Comparison of ENCODE assay signal across 16 mouse cellular contexts in the genomic region with DNA sequence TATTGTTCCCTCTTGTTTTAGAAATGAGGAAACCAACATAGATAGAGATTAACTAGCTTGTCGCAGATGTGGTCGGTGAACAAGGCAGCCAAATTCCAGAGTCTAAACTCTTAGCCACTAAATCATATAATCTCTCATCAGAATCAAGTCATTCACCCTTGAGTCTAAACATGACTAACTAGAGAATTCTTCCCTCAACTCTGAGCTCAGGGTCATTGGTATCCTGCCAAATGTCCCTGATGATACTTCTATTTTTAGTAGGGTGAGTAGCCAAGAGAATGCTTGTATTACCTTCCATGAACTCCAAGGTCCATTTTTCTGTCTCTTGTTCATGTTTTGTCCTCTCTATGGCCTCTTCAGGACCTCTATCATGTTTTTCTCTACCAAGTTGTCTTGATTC.
DNase-seq lines count a peak whose midpoint lies in the region; ATAC-seq and TF ChIP-seq lines count a peak whose summit lies in the region.
"Had no signal": no experiment of that assay in that cellular context is flagged by ENCODE, and none has a peak within 500 bp of the region (broad histone marks: within the 10 kb centered on the region; RNA-seq: fewer than 3 reads in every experiment).

No protein-coding gene starts in this region.

- H3K9me3 ChIP-seq in lung, postnatal 0 days (ENCODE audit: low read length): no peaks in the 10 kb centered on the region
- H3K9me3 ChIP-seq: forebrain, embryonic 10.5 days; intestine, embryonic 15.5 days; limb, embryonic 13.5 days; lung, embryonic 15.5 days; midbrain, embryonic 12.5 days had no signal

- intact Hi-C loops in heart, postnatal 25 days (cut with DNase I): no loop called here

- peak; percentile 36 for DNase-seq in heart, adult 8-10 months (ENCODE audit: low spot score)
- no peak for DNase-seq in heart, postnatal 25 days (ENCODE audit: low spot score)
- peak; percentile 31 for DNase-seq in lung, postnatal 0 days (ENCODE audit: low spot score)
- no peak for DNase-seq in lung, adult 2 months
- peak; percentile 67 for DNase-seq in adrenal gland, adult 8-10 months
- DNase-seq in kidney, postnatal 36 days: peak; percentile 60 to 64
- no peak for DNase-seq in frontal cortex, postnatal 14 days (ENCODE audit: low spot score in 2 of 2)
- DNase-seq in left cerebral cortex, adult 8-10 months (ENCODE audit: low spot score in 2 of 2): no peak
- DNase-seq: cerebellum, adult 2 months; layer of hippocampus, postnatal 36 days had no signal

- H3K4me2 ChIP-seq in lung, postnatal 0 days (replicated peaks; ENCODE audit: low read depth, low read length): no peak overlapping the region
- H3K4me2 ChIP-seq: intestine, embryonic 15.5 days; limb, embryonic 13.5 days; lung, embryonic 15.5 days; midbrain, embryonic 12.5 days had no signal

- H3K4me1 ChIP-seq in lung, postnatal 0 days (ENCODE audit: insufficient read depth, low read depth, low read length): no peaks in the 10 kb centered on the region
- H3K4me1 ChIP-seq in lung, adult 2 months (ENCODE audit: control insufficient read depth, insufficient read depth, low read length): no peaks in the 10 kb centered on the region
- H3K4me1 ChIP-seq: forebrain, embryonic 10.5 days; intestine, embryonic 15.5 days; limb, embryonic 13.5 days; midbrain, embryonic 12.5 days had no signal

- no peak for TF ChIP-seq EP300 in lung, postnatal 0 days (IDR thresholded peaks at IDR 0.05)

- no peak for TF ChIP-seq CTCF in lung, postnatal 0 days (IDR thresholded peaks at IDR 0.05)
- TF ChIP-seq CTCF in lung, adult 2 months (IDR thresholded peaks at IDR 0.05; ENCODE audit: insufficient read depth, low read length): no peak

- no peak for ATAC-seq in lung, postnatal 0 days
- ATAC-seq: intestine, embryonic 15.5 days had no signal

- H3K9ac ChIP-seq in lung, postnatal 0 days (replicated peaks; ENCODE audit: low read depth): no peak overlapping the region
- H3K9ac ChIP-seq: intestine, embryonic 15.5 days; limb, embryonic 13.5 days; lung, embryonic 15.5 days; midbrain, embryonic 12.5 days had no signal

- H3K4me3 ChIP-seq in lung, postnatal 0 days (ENCODE audit: low read depth, low read length): no peak overlapping the region
- no peak overlapping the region for H3K4me3 ChIP-seq in lung, adult 2 months (replicated peaks; ENCODE audit: extremely low read depth, low read depth, low read length)
- H3K4me3 ChIP-seq: forebrain, embryonic 10.5 days; intestine, embryonic 15.5 days; limb, embryonic 13.5 days; lung, embryonic 15.5 days; midbrain, embryonic 12.5 days had no signal

- TF ChIP-seq POLR2A in lung, adult 2 months (IDR thresholded peaks at IDR 0.05; ENCODE audit: borderline replicate concordance, extremely low read depth, low read depth, low read length): no peak

- H3K27me3 ChIP-seq in lung, postnatal 0 days (replicated peaks; ENCODE audit: insufficient read depth, low read length): no peaks in the 10 kb centered on the region
- H3K27me3 ChIP-seq: CH12.LX; intestine, embryonic 15.5 days; limb, embryonic 13.5 days; lung, embryonic 15.5 days; midbrain, embryonic 12.5 days had no signal

- 42% methylated on average over 2 of the region's 2 CpGs for WGBS in lung, postnatal 0 days
- WGBS in lung, adult 2 months: 36% methylated on average over 2 of the region's 2 CpGs

- H3K27ac ChIP-seq in lung, postnatal 0 days (ENCODE audit: low read length): no peak overlapping the region
- H3K27ac ChIP-seq: forebrain, embryonic 10.5 days; intestine, embryonic 15.5 days; limb, embryonic 13.5 days; lung, embryonic 15.5 days; midbrain, embryonic 12.5 days had no signal

- no peaks in the 10 kb centered on the region for H3K36me3 ChIP-seq in lung, postnatal 0 days (ENCODE audit: insufficient read depth, low read length)
- H3K36me3 ChIP-seq: forebrain, embryonic 10.5 days; intestine, embryonic 15.5 days; limb, embryonic 13.5 days; lung, embryonic 15.5 days; midbrain, embryonic 12.5 days had no signal

Comparison
In these comparisons a context has a peak if more than half of its experiments do, and no peak if none do; other contexts are left out.
1. DNase-seq: peak in heart, adult 8-10 months (single experiment), lung, postnatal 0 days (single experiment), adrenal gland, adult 8-10 months (single experiment) and kidney, postnatal 36 days (2 of 2); none in heart, postnatal 25 days (single experiment), lung, adult 2 months (single experiment), frontal cortex, postnatal 14 days (0 of 2) and left cerebral cortex, adult 8-10 months (0 of 2).